Mouse (Mus musculus): ENCODE measurements around the gene S1pr5. TPM values are rescaled to one million over a fixed set of nuclear protein-coding genes. Genes with fewer than 3 reads are reported as not detected.

S1pr5 gene
- total and polyA plus RNA-seq, 3 experiments, result not detected

GRCm38 (mm10) chr9:21220490-21221382 is 27.5 kb downstream of the S1pr5 start (continued):
- no peak for TF ChIP-seq UBTF (IDR thresholded peaks at IDR 0.05; ENCODE audit: low read depth, low read length)

- DNase-seq (ENCODE audit: extremely low read depth), result peak; percentile 42
Measured at GRCm38 (mm10) chr9:21219820-21220219, 28.4 kb downstream of the S1pr5 start.

GRCm38 (mm10) chr9:21216050-21216841 is 32.0 kb downstream of the S1pr5 start:
- peaks cover 2 to 27% of the 10 kb centered on the region in 2 experiments; a peak in 2 of 4 replicates for H3K4me1 ChIP-seq (ENCODE audit: control insufficient read depth in 1 of 2, insufficient read depth in 2 of 2)
- H3K4me2 ChIP-seq (ENCODE audit: insufficient read depth, low read depth, poor library complexity, severe bottlenecking), result no peak overlapping the region
- H3K27ac ChIP-seq (ENCODE audit: insufficient read depth, low read depth), result no peak overlapping the region
- no peaks in the 10 kb centered on the region for H3K79me2 ChIP-seq (replicated peaks; ENCODE audit: control insufficient read depth, extremely low read depth, insufficient read depth, poor library complexity, severe bottlenecking)
- no peak overlapping the region for H3K9ac ChIP-seq (ENCODE audit: insufficient read depth, low read depth)
- TF ChIP-seq IRF4 (IDR thresholded peaks at IDR 0.05; ENCODE audit: low read depth, low read length), result no peak
- no peak for TF ChIP-seq ZNF384 (IDR thresholded peaks at IDR 0.05; ENCODE audit: low read depth, low read length)
- dilution Hi-C loops (cut with MboI; ENCODE audit: extremely low pct_ligation_motif_present, extremely low pct_unique_long_range_greater_than_20kb, low sequenced_read_pairs) (no loop called here), in situ Hi-C loops (cut with MboI; ENCODE audit: low pct_ligation_motif_present, low pct_unique_long_range_greater_than_20kb, low sequenced_read_pairs) (no loop called here)
- H3K27me3 ChIP-seq (replicated peaks), result peaks cover 2% of the 10 kb centered on the region
- peaks cover 14 to 20% of the 10 kb centered on the region in 2 experiments for H3K36me3 ChIP-seq (replicated peaks in 1 of 2; ENCODE audit: control insufficient read depth in 1 of 2, insufficient read depth in 1 of 2, low read length in 1 of 2)
- DNase-seq (ENCODE audit: extremely low read depth), result no peak
- no peaks in the 10 kb centered on the region for H3K9me3 ChIP-seq (replicated peaks; ENCODE audit: low read length)
- H3K4me3 ChIP-seq (replicated peaks in 1 of 3; ENCODE audit: low read depth in 2 of 3, low read length in 2 of 3, poor library complexity in 1 of 3), result no peak overlapping the region

More at GRCm38 (mm10) chr9:21219820-21220219, 28.4 kb downstream of the S1pr5 start:
- no peaks in the 10 kb centered on the region for H3K36me3 ChIP-seq (replicated peaks in 1 of 2; ENCODE audit: control insufficient read depth in 1 of 2, insufficient read depth in 1 of 2, low read length in 1 of 2)
- peaks cover 10% of the 10 kb centered on the region for H3K9me3 ChIP-seq (replicated peaks; ENCODE audit: low read length)
- TF ChIP-seq POLR2A (IDR thresholded peaks at IDR 0.05; ENCODE audit: low read depth, low read length) (no peak), GABPA (IDR thresholded peaks at IDR 0.05; ENCODE audit: insufficient replicate concordance, low read depth, low read length) (no peak), SIN3A (IDR thresholded peaks at IDR 0.05; ENCODE audit: low read length) (no peak), E2F4 (IDR thresholded peaks at IDR 0.05; ENCODE audit: insufficient replicate concordance, low read depth, low read length) (no peak), BHLHE40 (IDR thresholded peaks at IDR 0.05; ENCODE audit: low read depth, low read length) (no peak), ZNF384 (IDR thresholded peaks at IDR 0.05; ENCODE audit: low read depth, low read length) (no peak), MEF2A (IDR thresholded peaks at IDR 0.05; ENCODE audit: borderline replicate concordance, low read depth, low read length) (no peak), ETS1 (conservative IDR thresholded peaks at IDR 0.05; ENCODE audit: low read depth, low read length) (no peak)
- in situ Hi-C loops (cut with MboI; ENCODE audit: low pct_ligation_motif_present, low pct_unique_long_range_greater_than_20kb, low sequenced_read_pairs) (loop anchor here (5.0 to 10.0 kb wide), 2 partner anchors 63 to 195 kb away; partner anchors contain the start of gene Qtrt1), dilution Hi-C loops (cut with MboI; ENCODE audit: extremely low pct_ligation_motif_present, extremely low pct_unique_long_range_greater_than_20kb, low sequenced_read_pairs) (no loop called here)
- no peak overlapping the region for H3K4me3 ChIP-seq (replicated peaks in 1 of 3; ENCODE audit: low read depth in 2 of 3, low read length in 2 of 3, poor library complexity in 1 of 3)
- no peak overlapping the region for H3K27ac ChIP-seq (ENCODE audit: insufficient read depth, low read depth)
- no peak overlapping the region for H3K9ac ChIP-seq (ENCODE audit: insufficient read depth, low read depth)
- peaks cover 2 to 12% of the 10 kb centered on the region in 2 experiments; a peak in 2 of 4 replicates for H3K4me1 ChIP-seq (ENCODE audit: control insufficient read depth in 1 of 2, insufficient read depth in 2 of 2)
- no peak overlapping the region for H3K4me2 ChIP-seq (ENCODE audit: insufficient read depth, low read depth, poor library complexity, severe bottlenecking)
- H3K79me2 ChIP-seq (replicated peaks; ENCODE audit: control insufficient read depth, extremely low read depth, insufficient read depth, poor library complexity, severe bottlenecking), result no peaks in the 10 kb centered on the region
- H3K27me3 ChIP-seq (replicated peaks), result peaks cover 2% of the 10 kb centered on the region

Measured in CH12.LX (cell line).